Mouse (Mus musculus): ENCODE results near the gene Mafg. TPM values are rescaled to one million over a fixed set of nuclear protein-coding genes. Genes with fewer than 3 reads are reported as not detected.

Gene Mafg
- polyA plus RNA-seq, 1 experiment = 86.9 TPM

DNA sequence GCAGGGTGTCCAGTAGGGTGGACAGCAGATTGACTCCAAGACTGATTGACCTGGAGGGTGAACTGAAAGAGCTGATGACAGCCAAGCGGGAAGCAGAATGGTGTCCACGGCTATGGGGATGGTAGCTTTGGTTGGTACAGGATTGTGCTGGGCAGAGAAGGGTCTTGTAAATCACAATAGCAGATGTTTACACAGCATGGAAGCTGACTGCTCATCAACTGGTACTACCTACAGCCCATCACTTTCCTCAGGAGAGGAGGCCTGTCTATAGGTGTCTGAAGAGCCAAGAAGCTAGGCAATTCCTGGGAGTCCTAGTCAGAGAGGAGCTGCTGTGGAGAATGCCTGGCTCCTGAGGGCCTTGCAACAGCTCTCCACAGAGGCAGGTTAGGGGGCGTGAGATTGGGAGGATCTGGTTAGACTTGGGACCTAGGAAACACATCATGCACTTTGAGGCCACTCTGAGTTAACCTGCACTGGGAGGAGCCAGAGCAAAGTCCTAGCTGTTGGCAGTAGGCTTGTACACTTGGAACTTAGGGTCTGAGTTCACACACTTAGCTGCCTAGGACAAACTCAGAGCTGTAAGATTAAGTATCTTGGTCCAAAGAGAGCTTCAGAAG is 56.9 kb downstream of the Mafg start:
- Histone ChIP-seq H3K4me1 (ENCODE audit: control insufficient read depth, insufficient read depth, low read length) (peaks cover 4% of the 10 kb centered on the region), H3K4me3 (replicated peaks; ENCODE audit: control insufficient read depth, low read depth, low read length) (no peak overlapping the region), H3K27ac (ENCODE audit: control insufficient read depth, insufficient read depth, low read depth, low read length, poor library complexity) (no peak overlapping the region)
- WGBS = 80% methylated on average over 3 of the region's 3 CpGs
- TF ChIP-seq POLR2A (IDR thresholded peaks at IDR 0.05; ENCODE audit: borderline replicate concordance, control insufficient read depth, low read depth, low read length) = no peak
- no peak for TF ChIP-seq CTCF (IDR thresholded peaks at IDR 0.05; ENCODE audit: control insufficient read depth, insufficient read depth, low read length)

GRCm38 (mm10) chr11:120575940-120576339 is 57.5 kb downstream of the Mafg start:
- TF ChIP-seq POLR2A (IDR thresholded peaks at IDR 0.05; ENCODE audit: borderline replicate concordance, control insufficient read depth, low read depth, low read length) (no peak), CTCF (IDR thresholded peaks at IDR 0.05; ENCODE audit: control insufficient read depth, insufficient read depth, low read length) (no peak)
- Histone ChIP-seq H3K4me1 (ENCODE audit: control insufficient read depth, insufficient read depth, low read length) (peaks cover 6% of the 10 kb centered on the region), H3K4me3 (replicated peaks; ENCODE audit: control insufficient read depth, low read depth, low read length) (no peak overlapping the region), H3K27ac (ENCODE audit: control insufficient read depth, insufficient read depth, low read depth, low read length, poor library complexity) (no peak overlapping the region)

Other genes with a start within 250 kb of the Mafg start
- 30.0 and 30.5 TPM in 2 replicates for gene Nploc4, start 195.9 kb downstream of the Mafg start, polyA plus RNA-seq (2011; ENCODE audit: insufficient read depth, insufficient read length, low replicate concordance, missing spikeins)
- not detected in 2 replicates for gene Tspan10, start 191.0 kb downstream of the Mafg start, polyA plus RNA-seq (2011; ENCODE audit: insufficient read depth, insufficient read length, low replicate concordance, missing spikeins)
- not detected in 2 replicates for gene Pde6g, start 180.1 kb downstream of the Mafg start, polyA plus RNA-seq (2011; ENCODE audit: insufficient read depth, insufficient read length, low replicate concordance, missing spikeins)
- 2.0 and 4.4 TPM in 2 replicates for gene Oxld1, start 175.5 kb downstream of the Mafg start, polyA plus RNA-seq (2011; ENCODE audit: insufficient read depth, insufficient read length, low replicate concordance, missing spikeins)
- 19.2 and 29.6 TPM in 2 replicates for gene Ccdc137, start 175.5 kb downstream of the Mafg start, polyA plus RNA-seq (2011; ENCODE audit: insufficient read depth, insufficient read length, low replicate concordance, missing spikeins)
- 5.5 and 6.7 TPM in 2 replicates for gene Arl16, start 166.0 kb downstream of the Mafg start, polyA plus RNA-seq (2011; ENCODE audit: insufficient read depth, insufficient read length, low replicate concordance, missing spikeins)
- 60.4 and 87.1 TPM in 2 replicates for gene Mrpl12, start 149.0 kb downstream of the Mafg start, polyA plus RNA-seq (2011; ENCODE audit: insufficient read depth, insufficient read length, low replicate concordance, missing spikeins)
- gene Slc25a10, start 141.8 kb downstream of the Mafg start, polyA plus RNA-seq (2011; ENCODE audit: insufficient read depth, insufficient read length, low replicate concordance, missing spikeins) = 20.6 and 21.0 TPM in 2 replicates
- gene Gcgr, start 102.9 kb downstream of the Mafg start, polyA plus RNA-seq (2011; ENCODE audit: insufficient read depth, insufficient read length, low replicate concordance, missing spikeins) = 0.81 and 1.3 TPM in 2 replicates
- gene Mcrip1, start 83.9 kb downstream of the Mafg start, polyA plus RNA-seq (2011; ENCODE audit: insufficient read depth, insufficient read length, low replicate concordance, missing spikeins) = 72.1 and 86.5 TPM in 2 replicates
- gene Ppp1r27, start 82.5 kb downstream of the Mafg start, polyA plus RNA-seq (2011; ENCODE audit: insufficient read depth, insufficient read length, low replicate concordance, missing spikeins) = not detected in 2 replicates
- 86.5 and 236 TPM in 2 replicates for gene P4hb, start 60.3 kb downstream of the Mafg start, polyA plus RNA-seq (2011; ENCODE audit: insufficient read depth, insufficient read length, low replicate concordance, missing spikeins)
- gene Arhgdia, start 52.0 kb downstream of the Mafg start, polyA plus RNA-seq (2011; ENCODE audit: insufficient read depth, insufficient read length, low replicate concordance, missing spikeins) = 112 and 172 TPM in 2 replicates
- gene Alyref, start 35.2 kb downstream of the Mafg start, polyA plus RNA-seq (2011; ENCODE audit: insufficient read depth, insufficient read length, low replicate concordance, missing spikeins) = 165 and 174 TPM in 2 replicates
- 26.6 and 32.6 TPM in 2 replicates for gene Anapc11, start 35.2 kb downstream of the Mafg start, polyA plus RNA-seq (2011; ENCODE audit: insufficient read depth, insufficient read length, low replicate concordance, missing spikeins)
- gene Npb, start 25.1 kb downstream of the Mafg start, polyA plus RNA-seq (2011; ENCODE audit: insufficient read depth, insufficient read length, low replicate concordance, missing spikeins) = 3.8 TPM in 1 of 2 replicates, not detected in the other
- gene Pcyt2, start 15.7 kb downstream of the Mafg start, polyA plus RNA-seq (2011; ENCODE audit: insufficient read depth, insufficient read length, low replicate concordance, missing spikeins) = 45.4 and 46.8 TPM in 2 replicates
- gene Sirt7, start 8.4 kb downstream of the Mafg start, polyA plus RNA-seq (2011; ENCODE audit: insufficient read depth, insufficient read length, low replicate concordance, missing spikeins) = 67.9 and 138 TPM in 2 replicates
- 2.3 TPM in 1 of 2 replicates, not detected in the other for gene Pycr1, start 10.2 kb upstream of the Mafg start, polyA plus RNA-seq (2011; ENCODE audit: insufficient read depth, insufficient read length, low replicate concordance, missing spikeins)
- gene Myadml2, start 14.6 kb upstream of the Mafg start, polyA plus RNA-seq (2011; ENCODE audit: insufficient read depth, insufficient read length, low replicate concordance, missing spikeins) = 6.7 TPM in 1 of 2 replicates, not detected in the other
- not detected in 2 replicates for gene Notum, start 27.6 kb upstream of the Mafg start, polyA plus RNA-seq (2011; ENCODE audit: insufficient read depth, insufficient read length, low replicate concordance, missing spikeins)
- gene Aspscr1, start 39.4 kb upstream of the Mafg start, polyA plus RNA-seq (2011; ENCODE audit: insufficient read depth, insufficient read length, low replicate concordance, missing spikeins) = 82.0 and 94.3 TPM in 2 replicates
- 39.2 and 57.8 TPM in 2 replicates for gene Cenpx, start 80.1 kb upstream of the Mafg start, polyA plus RNA-seq (2011; ENCODE audit: insufficient read depth, insufficient read length, low replicate concordance, missing spikeins)
- gene Lrrc45, start 80.3 kb upstream of the Mafg start, polyA plus RNA-seq (2011; ENCODE audit: insufficient read depth, insufficient read length, low replicate concordance, missing spikeins) = 25.5 and 41.4 TPM in 2 replicates
- gene Rac3, start 87.9 kb upstream of the Mafg start, polyA plus RNA-seq (2011; ENCODE audit: insufficient read depth, insufficient read length, low replicate concordance, missing spikeins) = 2.4 and 5.8 TPM in 2 replicates
- 7.4 and 9.4 TPM in 2 replicates for gene Dcxr, start 93.7 kb upstream of the Mafg start, polyA plus RNA-seq (2011; ENCODE audit: insufficient read depth, insufficient read length, low replicate concordance, missing spikeins)
- gene Cbr2, start 98.5 kb upstream of the Mafg start, polyA plus RNA-seq (2011; ENCODE audit: insufficient read depth, insufficient read length, low replicate concordance, missing spikeins) = 3.8 and 8.0 TPM in 2 replicates
- gene Hmga1b, start 129.2 kb upstream of the Mafg start, polyA plus RNA-seq (2011; ENCODE audit: insufficient read depth, insufficient read length, low replicate concordance, missing spikeins) = 15.5 and 52.5 TPM in 2 replicates
- 9.1 and 19.9 TPM in 2 replicates for gene Rfng, start 150.6 kb upstream of the Mafg start, polyA plus RNA-seq (2011; ENCODE audit: insufficient read depth, insufficient read length, low replicate concordance, missing spikeins)
- gene Gps1, start 150.7 kb upstream of the Mafg start, polyA plus RNA-seq (2011; ENCODE audit: insufficient read depth, insufficient read length, low replicate concordance, missing spikeins) = 29.6 and 38.0 TPM in 2 replicates
- gene Dus1l, start 162.8 kb upstream of the Mafg start, polyA plus RNA-seq (2011; ENCODE audit: insufficient read depth, insufficient read length, low replicate concordance, missing spikeins) = 24.2 and 57.6 TPM in 2 replicates
- 6.1 and 16.1 TPM in 2 replicates for gene Fasn, start 190.9 kb upstream of the Mafg start, polyA plus RNA-seq (2011; ENCODE audit: insufficient read depth, insufficient read length, low replicate concordance, missing spikeins)

All from bone marrow, adult 2 months (tissue).